Mouse (Mus musculus) bone marrow, adult 2 months (tissue): Measurements from ENCODE around the gene Pde4d.

Experiments used
- CTCF ChIP-seq: fragments of 200-500 bp; IDR thresholded peaks from 2 replicates; pipeline ENCODE4 v1.5.1; 2011; ENCODE audit warnings: low read length, control low read depth; ENCODE audit not compliant: control insufficient read depth, insufficient read depth
- POLR2A ChIP-seq: fragments of 200-500 bp; IDR thresholded peaks from 2 replicates; pipeline ENCODE4 v1.6.1; 2011; ENCODE audit warnings: low read depth, mild to moderate bottlenecking, control low read depth, low read length, borderline replicate concordance; ENCODE audit not compliant: control insufficient read depth

- TF ChIP-seq POLR2A (no peak), CTCF (no peak)
Measured at GRCm38 (mm10) chr13:109425548-109425947, 975.8 kb downstream of the Pde4d start.
